Mouse (Mus musculus) adrenal gland, postnatal 14 days (tissue): ENCODE measurements around the gene Syce2. TPM values are rescaled to one million over a fixed set of nuclear protein-coding genes. Genes with fewer than 3 reads are reported as not detected.
A peak's percentile ranks its signal among the peaks of the same experiment; 100 is the strongest.
"Not testable (repeated sequence)": the region's sequence is repeated elsewhere in the genome, so short reads cannot be mapped to it uniquely, and the experiment has no call there.

Experiments used
- DNase-seq: peaks from one replicate; pipeline ENCODE4 v3.0.0; 2021; ENCODE audit warnings: mixed read lengths
- long read RNA-seq, 2 experiments: library from polyadenylated mRNA; stranded (forward); transcript quantifications; one replicate each; pipeline ENCODE4 v2.0.0; 2021
- total RNA-seq: library from RNA; stranded (reverse); gene quantifications from 2 replicates; pipeline ENCODE4 v1.2.3, GENCODE M21; 2021

Gene Syce2
- total RNA-seq: 17.4 and 17.6 TPM in 2 replicates
- long read RNA-seq, experiment 1, transcript Syce2-201 (4 exons, 685 nt): minor isoform, 6 of 16 reads
- long read RNA-seq, experiment 1, transcript Syce2-202 (5 exons, 1,686 nt): major isoform, 8 of 16 reads
- long read RNA-seq, experiment 1, partial matches to known transcripts: 0 of 16 reads
- long read RNA-seq, experiment 1, other reads (novel, unspliced or antisense): 2 of 16 reads
- long read RNA-seq, experiment 2, transcript Syce2-202 (5 exons, 1,686 nt): minor isoform, 6 of 22 reads
- long read RNA-seq, experiment 2, transcript Syce2-201 (4 exons, 685 nt): major isoform, 11 of 22 reads
- long read RNA-seq, experiment 2, partial matches to known transcripts: 3 of 22 reads
- long read RNA-seq, experiment 2, other reads (novel, unspliced or antisense): 2 of 22 reads

DNA sequence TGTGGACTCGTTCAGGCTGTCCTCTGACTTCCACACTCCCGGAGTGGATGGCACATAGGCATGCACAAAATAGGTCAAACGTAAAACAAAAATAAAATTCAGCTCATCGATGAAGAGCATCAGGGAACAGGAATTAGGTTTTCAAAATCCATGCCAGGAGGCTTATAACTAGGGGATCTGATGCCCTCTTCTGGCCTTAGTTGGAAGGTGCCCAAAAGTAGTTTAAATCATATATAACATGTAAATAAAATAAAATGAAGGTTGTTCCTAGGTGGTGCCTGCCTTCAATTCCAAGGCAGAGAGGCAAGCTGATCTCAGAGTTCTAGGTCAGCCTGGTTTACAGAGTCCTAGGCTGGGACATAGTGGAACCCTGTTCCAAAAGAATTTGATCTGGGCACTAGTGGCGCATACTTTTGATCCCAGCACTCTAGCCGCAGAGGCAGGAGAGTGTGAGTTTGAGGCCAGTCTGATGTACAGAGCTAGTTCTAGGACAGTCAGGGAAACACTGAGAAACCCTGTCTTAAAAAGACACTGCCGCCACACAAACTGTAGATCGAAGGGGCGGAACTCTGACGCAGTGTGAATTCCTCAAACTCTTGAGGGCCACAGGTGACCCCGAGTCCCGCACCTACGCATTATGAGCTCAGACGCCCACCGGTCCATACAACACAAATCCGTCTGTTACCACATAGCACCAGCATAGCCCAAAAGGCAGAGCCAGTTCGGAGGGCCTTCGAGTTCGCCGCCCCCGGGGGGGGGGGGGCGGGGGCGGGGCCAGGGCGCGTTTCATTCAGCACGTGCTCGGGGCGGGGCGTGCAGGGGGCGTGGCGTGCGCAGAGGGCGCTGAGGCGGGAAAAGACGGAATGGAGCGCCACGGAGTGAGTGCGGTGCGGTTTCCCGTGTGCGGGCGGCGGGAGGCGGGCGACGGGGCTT is at the start of gene Syce2:
Syce2 (plus strand) TSS at position 736 of the 933 bp plus-strand sequence.
- DNase-seq: peak; percentile 93

DNA sequence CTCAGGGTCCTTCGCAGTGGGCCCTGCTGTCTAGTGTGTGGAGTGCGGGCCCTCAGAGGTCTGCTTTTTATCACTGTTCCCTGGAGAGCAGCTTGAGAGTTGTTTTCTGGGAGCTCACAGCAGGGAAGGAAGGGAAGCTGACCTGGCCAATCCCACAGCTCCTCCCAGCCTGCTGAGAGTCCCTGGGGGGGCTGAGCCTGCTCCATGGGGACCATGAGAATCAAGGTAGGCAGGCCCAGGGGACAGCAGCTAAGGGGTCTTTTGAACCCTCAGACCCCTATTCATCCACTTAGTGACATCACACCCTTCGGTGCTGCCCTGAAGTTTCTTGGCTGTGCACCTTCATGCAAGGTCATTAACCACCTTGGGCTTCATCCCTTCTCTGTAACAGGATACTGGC is 49.2 kb upstream of the Syce2 start, which contains the start of gene Dand5:
Dand5 (minus strand) TSS at position 101 of the 400 bp plus-strand sequence.
- no peak for DNase-seq

DNA sequence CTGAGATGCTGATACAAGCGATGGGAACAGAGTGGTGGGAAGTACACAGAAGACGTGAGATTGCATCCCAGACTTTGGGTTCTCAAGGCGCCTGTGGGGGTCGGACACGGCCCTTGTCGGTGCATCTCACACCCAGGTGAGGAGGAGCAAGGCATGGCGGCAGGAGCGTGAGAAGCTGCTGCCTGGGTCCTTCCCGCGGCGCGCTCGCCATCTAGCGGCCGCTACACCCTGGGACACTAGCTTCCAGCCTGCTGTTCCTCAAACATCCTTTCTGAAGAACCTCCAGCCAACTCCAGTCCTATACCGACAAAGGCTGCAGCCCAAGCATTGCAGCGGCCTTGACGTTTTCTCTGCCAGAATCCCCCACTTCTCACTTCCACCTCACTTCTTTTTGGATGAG is 48.3 kb upstream of the Syce2 start:
- DNase-seq: peak; percentile 73

DNA sequence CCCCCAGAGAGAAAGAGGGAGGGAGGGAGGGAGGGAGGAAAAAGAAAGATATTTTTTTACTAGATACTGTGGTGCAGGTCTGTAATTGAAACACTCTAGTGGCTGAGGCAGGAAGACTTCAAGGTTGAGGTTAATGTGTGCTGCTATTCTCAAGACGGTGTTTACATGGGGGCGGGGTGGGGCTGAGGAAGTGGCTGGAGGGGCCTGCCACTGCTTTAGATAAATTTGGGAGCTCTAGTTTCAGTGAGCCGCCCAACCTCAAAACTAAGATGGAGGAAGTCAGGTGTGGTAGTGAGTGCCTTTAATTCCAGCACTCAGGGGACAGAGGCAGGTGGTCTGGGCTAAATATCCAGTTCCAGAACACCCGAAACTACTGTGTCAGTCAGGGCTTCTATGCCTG is 46.3 kb upstream of the Syce2 start:
- DNase-seq: no peak

DNA sequence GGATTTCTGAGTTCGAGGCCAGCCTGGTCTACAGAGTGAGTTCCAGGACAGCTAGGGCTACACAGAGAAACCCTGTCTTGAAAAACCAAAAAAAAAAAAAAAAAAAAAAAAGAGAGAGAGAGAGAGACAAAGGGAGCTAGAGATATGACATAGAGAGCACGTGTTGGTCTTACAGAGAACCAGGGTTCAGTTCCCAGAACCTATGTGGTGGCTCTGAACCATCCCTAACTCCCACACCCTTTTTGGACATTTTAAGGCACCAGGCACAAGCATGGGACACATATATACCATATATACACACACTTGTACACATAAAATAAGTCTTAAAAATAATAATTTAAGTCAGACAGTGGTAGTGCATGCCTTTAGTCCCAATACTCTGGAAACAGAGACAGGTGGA is 45.4 kb upstream of the Syce2 start:
- DNase-seq: not testable (repeated sequence)

DNA sequence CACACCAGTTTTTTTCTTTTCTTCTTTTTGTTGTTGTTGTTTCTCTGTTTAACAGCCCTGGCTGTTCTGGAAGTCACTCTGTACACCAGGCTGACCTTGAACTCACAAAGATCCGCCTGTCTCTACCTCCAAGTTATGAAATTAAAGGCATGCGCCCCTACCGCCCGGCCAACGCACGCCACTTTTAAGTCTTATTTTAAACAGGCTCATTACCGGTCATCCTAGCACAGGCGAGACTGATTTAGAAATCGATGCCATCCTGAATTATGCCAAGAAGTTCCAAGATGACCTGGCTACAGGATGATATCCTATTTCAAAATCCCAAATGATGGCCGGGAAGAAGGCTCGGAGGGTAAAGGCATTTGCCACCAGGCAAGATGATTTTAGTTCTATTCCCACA is 40.4 kb upstream of the Syce2 start, which contains the start of gene Gadd45gip1:
Gadd45gip1 (plus strand) TSS at position 33 of the 400 bp plus-strand sequence.
- DNase-seq: peak; percentile 68

DNA sequence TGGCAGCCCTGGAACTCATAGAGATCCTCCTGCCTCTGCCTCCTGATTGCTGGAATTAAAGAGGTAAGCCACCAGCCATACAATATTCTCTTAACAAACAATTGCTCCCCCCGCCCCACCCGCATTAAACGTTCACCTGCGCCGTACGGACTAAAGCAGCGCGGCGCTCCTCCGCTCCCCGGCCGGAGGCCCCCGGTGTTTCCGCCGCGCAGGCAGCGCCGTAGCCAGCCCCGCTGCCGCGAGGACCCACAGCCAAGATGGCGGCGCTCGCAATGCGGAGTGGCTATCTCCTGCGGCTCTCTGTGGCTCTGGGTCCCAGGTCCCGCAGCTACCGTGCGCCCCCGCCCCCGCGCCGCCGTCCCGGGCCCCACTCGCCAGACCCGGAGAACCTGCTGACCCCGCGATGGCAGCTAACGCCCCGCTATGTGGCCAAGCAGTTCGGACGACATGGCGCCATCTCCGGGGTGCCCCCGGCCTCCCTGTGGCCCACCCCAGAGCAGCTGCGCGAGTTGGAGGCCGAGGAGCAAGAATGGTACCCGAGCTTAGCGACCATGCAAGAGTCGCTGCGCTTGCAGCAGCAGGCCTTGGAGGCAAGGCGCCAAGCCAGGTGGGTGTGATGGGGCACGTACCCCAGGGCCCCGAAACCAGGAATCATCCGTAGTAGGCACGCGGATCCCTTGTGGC is 39.7 kb upstream of the Syce2 start:
- DNase-seq: peak; percentile 89

DNA sequence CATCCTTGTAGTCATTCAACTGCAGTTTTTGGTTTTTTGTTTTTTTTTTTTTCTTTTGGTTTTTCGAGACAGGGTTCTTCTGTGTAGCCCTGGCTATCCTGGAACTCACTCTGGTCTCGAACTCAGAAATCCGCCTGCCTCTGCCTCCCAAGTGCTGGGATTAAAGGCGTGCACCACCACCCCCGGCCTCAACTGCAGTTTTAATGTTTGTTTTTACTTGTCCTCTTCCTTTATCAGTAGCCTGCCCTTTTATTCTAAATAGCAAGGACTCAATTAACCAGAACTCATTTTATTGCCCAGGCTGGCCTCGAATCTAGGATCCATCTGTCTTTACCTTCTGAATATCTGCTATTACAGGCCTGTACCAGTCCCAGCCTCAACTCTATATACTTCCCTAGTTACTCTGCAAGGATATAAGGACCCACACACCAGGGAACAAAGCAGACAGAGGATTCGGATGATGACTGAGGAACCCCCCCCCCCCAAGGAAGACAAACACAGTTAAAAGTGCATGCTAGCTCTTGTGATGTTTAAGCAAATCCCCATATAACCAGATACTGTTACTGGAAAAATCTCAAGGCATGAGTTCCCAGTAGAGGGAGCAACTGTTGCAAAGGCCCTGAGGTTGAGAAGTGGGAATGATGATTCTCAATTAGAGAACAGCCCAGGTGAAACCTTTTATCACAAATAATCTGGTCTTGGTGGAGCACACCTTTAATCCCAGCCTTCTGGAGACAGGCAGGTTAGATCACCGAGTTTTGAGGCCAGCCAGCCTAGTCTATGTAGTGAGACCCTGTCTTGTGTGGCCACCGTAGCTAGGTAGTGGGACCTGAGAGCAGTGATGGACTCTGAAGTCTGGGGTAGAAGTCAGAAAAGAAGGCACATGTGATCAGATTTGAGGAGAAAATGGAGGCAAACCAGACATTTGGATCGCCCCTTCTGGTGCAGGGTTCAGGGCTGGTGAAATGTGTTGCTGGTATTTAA is 38.9 kb upstream of the Syce2 start:
- DNase-seq: no peak

DNA sequence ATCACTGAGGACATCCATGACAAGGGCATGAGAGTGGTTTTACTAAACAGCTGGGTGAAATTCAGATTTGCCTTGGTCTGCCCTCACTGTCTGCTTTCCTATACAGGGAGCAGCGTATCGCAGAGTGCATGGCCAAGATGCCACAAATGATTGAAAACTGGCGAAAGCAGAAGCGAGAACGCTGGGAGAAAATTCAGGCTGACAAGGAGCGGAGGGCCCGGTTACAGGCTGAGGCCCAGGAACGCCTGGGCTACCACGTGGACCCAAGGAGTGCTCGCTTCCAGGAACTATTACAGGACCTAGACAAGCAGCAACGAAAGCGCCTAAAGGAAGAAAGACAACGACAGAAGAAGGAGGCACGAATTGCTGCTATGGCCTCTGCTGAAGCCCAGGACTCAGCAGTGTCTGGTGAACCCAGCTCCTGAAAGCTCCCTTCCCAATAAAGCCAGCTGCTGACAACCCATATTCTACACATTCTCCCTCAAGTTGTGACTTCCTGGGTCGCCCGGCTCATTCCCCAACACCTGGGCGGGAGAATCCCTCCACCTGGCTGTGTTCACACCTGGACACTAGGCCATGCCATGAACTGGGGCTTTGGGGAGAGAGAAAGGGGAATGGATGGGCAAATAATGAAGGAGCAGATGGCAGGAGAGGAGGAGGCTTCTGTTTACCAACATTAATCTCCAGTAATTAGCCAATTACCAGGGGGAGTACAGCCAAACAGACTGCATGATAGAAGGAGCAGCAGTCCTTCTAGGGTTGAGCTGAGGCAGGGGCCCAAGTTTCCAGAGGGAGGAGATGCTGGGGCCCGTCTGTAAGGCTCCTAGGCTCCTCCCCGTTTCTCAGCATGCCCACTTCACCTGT is 37.7 kb upstream of the Syce2 start:
- DNase-seq: no peak

DNA sequence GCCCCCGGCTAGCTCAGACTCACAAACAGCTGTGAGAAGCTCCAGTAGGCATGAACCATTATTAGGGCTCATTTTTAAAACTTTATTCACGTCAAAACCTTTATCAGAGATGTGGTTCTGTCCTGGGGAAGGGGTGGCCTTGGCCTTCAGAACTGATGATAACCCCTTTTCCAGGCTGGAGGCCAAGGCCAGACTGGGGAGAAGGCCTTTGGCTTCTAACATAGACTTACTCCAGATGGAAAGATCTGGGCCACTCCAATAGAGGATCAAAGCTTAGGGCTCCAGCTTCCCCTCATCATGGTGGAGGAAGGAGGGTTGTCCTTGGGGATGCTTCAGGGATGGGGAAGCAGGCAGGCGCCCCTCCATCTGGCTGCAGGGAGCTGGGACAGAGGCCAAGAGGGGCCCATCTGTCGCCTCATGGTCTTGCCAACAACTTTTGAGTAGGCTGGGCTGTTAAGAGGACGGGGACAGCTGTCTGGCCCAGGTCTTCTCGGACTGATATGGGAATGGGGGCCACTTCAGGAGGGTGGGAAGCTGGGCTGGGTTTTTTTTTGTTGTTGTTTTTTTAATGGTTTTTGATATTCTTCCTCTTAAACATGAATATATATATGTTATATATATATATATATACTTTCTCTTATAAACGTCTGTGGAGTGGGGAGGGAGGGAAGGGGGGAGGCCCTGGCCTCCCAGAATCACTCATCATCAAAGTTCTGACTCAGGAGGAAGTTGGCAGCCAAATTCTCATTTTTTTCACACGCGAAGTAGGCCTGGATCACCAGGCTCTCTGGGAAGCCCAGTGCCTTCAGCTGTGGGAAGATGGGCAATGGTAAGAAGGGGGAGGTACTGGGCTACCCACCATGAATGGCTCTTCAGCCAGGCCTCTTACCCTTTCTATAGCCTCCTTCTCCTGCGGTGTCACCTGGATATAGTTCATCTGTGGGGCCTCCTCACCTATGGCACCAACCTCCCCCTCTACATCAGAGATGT is 36.8 kb upstream of the Syce2 start:
- DNase-seq: peak; percentile 61

DNA sequence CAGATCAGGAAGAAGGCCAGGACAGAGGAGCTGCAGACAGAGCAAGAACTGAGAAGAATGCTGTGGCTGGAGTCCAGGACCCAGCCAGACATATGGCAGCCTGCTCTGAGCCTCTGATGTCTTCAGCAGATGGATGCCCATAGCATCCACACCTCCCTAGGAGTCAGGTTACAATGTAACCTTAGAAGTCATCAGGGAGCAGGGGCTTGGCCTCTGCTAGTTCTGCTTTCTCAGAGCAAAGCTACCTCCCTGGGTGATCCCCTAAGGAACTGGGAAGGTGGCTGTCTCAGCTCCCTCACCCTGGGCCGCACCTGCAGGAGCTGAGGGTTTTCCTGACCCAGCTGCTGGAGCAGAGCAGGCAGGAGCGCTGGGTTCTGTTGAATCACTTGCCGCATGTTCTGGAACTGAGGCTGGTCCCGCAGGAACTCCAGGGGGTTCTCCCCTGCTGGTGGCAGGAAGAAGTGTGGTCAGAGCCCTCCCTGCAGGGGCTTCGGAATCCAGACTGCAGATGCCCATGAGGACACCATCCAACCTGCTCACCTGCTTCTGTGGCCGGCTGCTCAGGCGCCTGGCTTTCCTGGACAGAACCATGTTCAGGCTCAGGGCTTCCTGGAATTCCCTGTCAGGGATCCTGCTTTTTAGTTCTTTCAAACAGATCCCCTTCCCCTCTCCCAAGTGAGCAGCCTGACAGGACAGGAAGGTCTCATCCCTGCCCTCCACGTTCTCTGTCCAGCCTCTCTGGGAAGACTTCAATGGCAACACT is 34.6 kb upstream of the Syce2 start:
- no peak for DNase-seq

DNA sequence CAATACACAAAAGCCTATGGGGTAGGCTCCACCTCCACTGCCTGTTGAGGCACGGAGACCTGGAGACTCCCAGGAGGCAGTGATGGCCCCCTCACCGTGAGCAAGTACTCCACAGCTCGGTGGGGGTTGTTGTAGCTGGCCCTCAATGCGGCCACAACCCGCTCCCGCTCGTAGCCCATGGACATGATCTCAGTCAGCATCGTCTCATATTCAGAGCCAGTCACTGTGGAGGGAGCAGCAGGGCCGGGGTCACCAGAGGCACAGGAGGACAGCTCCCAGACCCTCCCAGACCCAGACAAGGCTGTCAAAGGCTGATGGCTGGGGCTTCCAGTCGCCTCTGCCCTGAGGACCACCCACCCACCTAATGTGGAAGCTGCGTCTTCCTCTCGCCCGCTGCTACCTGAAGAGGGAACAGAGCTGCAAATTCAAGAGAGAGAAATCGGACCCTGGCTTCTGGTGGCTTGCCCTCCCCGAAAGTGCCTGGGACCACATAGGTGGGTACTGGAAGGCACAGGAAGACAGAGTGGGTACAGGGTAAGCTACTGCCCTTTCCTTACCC is 33.9 kb upstream of the Syce2 start:
- no peak for DNase-seq

DNA sequence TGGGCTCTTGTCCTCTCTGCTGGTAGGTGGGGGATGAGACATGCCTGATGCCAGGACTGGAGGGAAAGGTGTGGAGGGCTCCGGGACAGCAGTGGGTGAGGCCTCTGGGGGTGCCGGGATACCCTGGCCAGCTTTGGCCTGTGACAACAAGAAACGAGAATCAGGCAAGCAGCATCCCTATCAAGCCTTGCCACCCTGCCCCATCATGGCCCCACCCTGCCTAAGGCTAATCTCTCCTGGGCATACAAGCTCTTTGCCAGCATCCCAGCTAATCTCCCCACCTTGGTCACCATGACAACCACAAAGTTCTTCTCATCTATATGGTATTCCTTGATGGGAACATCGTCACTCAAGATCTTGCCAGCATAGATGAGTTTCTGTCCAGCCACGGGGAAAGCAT is 33.4 kb upstream of the Syce2 start:
- DNase-seq: no peak

DNA sequence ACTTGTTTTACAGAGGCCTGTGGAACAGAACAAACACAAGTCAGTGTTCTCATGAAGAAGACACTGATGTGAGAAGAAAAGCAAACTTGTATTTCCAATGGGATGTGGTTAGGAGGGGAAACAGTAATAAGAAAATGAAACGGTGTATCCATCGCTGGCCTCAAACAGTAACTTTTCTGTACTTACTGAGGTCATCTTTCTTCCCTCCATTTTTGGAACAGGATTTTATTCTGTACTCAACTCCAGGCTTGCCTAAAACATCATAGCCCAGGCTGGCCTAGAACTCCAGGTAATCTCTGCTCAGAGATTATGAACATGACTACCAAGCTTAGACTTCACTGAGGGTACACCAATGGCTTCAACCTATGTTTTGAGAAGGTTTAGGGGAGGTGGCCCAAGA is 32.5 kb upstream of the Syce2 start:
- DNase-seq: no peak

DNA sequence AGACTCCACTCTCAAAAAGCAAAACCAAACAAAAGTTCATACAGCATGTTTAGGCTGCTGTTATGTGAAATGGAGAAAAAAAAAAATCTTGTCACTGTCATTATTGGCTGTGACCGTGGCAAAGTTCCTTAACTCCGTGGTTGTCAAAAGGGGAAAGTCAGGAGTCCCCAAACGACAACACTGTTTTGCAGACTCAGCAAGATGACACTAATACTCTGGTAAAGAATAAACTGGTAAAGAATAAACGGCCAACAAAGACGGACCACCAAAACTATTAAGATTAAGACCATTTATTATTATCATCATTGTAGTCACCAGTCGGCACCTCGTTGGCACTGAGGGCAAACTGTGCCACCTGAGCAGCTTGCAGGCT is 32.0 kb upstream of the Syce2 start:
- DNase-seq: no peak

DNA sequence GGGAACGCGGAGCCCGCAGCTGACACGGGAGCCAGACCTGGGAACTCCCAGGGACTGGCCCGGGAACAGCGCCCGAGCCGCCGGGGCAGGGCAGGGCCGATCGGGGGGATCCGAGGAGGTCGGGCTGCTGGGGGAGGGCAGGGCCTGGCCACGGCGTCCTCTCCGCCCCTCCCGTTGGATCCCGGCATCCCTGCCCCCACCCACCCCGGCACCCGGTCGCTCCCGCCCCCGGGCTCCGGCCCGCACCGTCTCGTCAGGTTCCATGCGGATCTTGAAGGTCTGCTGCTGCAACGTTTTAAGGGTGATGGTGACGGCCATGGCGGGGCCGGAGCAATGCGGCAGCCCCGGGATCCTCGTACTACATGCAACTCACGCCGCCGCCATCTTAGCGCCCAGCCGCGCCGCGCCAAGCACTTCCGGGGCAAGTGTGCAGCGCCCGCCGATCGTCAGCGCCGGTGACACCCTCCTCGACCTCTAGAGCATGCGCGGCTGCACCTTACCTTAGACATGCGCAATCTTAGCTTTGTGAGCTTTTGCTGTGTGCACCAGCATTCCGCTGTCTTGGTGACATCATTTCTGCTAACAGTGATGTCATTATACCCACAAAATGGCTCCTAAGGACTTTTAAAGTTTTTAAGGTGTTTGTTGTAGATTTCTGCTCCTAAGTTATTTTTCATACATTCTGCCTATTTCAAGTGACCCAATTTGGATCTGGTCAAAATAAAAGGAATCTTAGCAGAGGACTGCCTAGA is 31.5 kb upstream of the Syce2 start, which contains the start of gene Rad23a:
Rad23a (minus strand) TSS at position 418 of the 752 bp plus-strand sequence.
- peak; percentile 96 for DNase-seq

DNA sequence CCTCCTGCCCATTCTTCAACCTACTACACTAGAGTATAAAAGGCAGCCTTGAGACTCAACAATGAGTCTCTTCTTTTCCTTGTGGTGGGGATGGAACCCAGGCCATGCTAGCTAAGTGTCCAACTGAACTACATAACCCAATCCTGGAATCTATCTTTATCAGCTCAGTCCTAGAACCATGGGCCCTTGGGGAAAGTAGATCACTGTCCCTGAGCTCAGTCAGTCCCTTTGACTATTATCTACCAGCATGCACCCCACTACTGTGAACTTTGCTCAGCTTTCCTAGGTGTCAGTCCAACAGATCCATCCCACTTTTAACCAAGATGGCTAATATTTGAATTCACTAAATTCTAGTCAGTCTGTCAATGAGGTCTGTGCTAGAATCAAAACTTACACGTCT is 30.4 kb upstream of the Syce2 start:
- DNase-seq: no peak
